Mouse (Mus musculus) adrenal gland, adult 18-20 months (tissue): Measurements from ENCODE around the gene Psmb7. TPM values are rescaled to one million over a fixed set of nuclear protein-coding genes. Genes with fewer than 3 reads are reported as not detected.

Experiments used
- DNase-seq, 2 experiments: peaks; one replicate each; pipeline ENCODE4 v3.0.0; 2021 to 2022; ENCODE audit warnings: low spot score in 2 of 2
- long read RNA-seq, 2 experiments: library from polyadenylated mRNA; stranded (forward); transcript quantifications; one replicate each; pipeline ENCODE4 v2.0.0; 2021
- total RNA-seq, 2 experiments: library from RNA; stranded (reverse); gene quantifications; 1 replicate in 1 of 2; 2 replicates in 1 of 2; pipeline ENCODE4 v1.2.3; 2021

Psmb7 gene
- total RNA-seq: 100 to 1,000 TPM; 278 to 331 TPM
- long read RNA-seq, experiment 1, transcript Psmb7-201 (8 exons, 1,160 nt): major isoform, 20 of 23 reads
- long read RNA-seq, experiment 1, partial matches to known transcripts: 1 of 23 reads
- long read RNA-seq, experiment 1, other reads (novel, unspliced or antisense): 2 of 23 reads
- long read RNA-seq, experiment 2, transcript Psmb7-201 (8 exons, 1,160 nt): major isoform, 95 of 105 reads
- long read RNA-seq, experiment 2, partial matches to known transcripts: 7 of 105 reads
- long read RNA-seq, experiment 2, other reads (novel, unspliced or antisense): 3 of 105 reads

GRCm38 (mm10) chr2:38643625-38644427 is at the start of gene Psmb7:
Psmb7 (minus strand) TSS chr2:38644087.
- DNase-seq: peak; percentile 80 to 84

GRCm38 (mm10) chr2:38691542-38691941 is 47.7 kb upstream of the Psmb7 start:
- DNase-seq: peak in 1 of 2 experiments; percentile 54

- DNase-seq: no peak
Measured at GRCm38 (mm10) chr2:38689881-38690280, 46.0 kb upstream of the Psmb7 start.

- peak in 1 of 2 experiments; percentile 50 for DNase-seq
Measured at GRCm38 (mm10) chr2:38688791-38689520, 45.1 kb upstream of the Psmb7 start.

- DNase-seq: no peak
Measured at GRCm38 (mm10) chr2:38685746-38686145, 41.9 kb upstream of the Psmb7 start.

- DNase-seq: no peak
Measured at GRCm38 (mm10) chr2:38683083-38683482, 39.2 kb upstream of the Psmb7 start.

GRCm38 (mm10) chr2:38682209-38682608 is 38.3 kb upstream of the Psmb7 start:
- DNase-seq: no peak

- DNase-seq: no peak
Measured at GRCm38 (mm10) chr2:38678947-38679346, 35.1 kb upstream of the Psmb7 start.

GRCm38 (mm10) chr2:38675366-38675969 is 31.6 kb upstream of the Psmb7 start:
- no peak for DNase-seq

- no peak for DNase-seq
Measured at GRCm38 (mm10) chr2:38672496-38672895, 28.6 kb upstream of the Psmb7 start.

GRCm38 (mm10) chr2:38668802-38669580 is 25.1 kb upstream of the Psmb7 start:
- no peak for DNase-seq

- peak in 1 of 2 experiments; percentile 39 for DNase-seq
Measured at GRCm38 (mm10) chr2:38661398-38661797, 17.5 kb upstream of the Psmb7 start.

GRCm38 (mm10) chr2:38658338-38658836 is 14.5 kb upstream of the Psmb7 start:
- DNase-seq: peak; percentile 84 to 86

- peak in 1 of 2 experiments; percentile 20 for DNase-seq
Measured at GRCm38 (mm10) chr2:38653694-38654093, 9.8 kb upstream of the Psmb7 start.

- no peak for DNase-seq
Measured at GRCm38 (mm10) chr2:38653293-38653619, 9.4 kb upstream of the Psmb7 start.

- no peak for DNase-seq
Measured at GRCm38 (mm10) chr2:38652565-38653292, 8.8 kb upstream of the Psmb7 start.

- no peak for DNase-seq
Measured at GRCm38 (mm10) chr2:38652098-38652497, 8.2 kb upstream of the Psmb7 start.

- DNase-seq: no peak
Measured at GRCm38 (mm10) chr2:38650340-38650739, 6.5 kb upstream of the Psmb7 start.

- no peak for DNase-seq
Measured at GRCm38 (mm10) chr2:38647661-38648060, 3.8 kb upstream of the Psmb7 start.

GRCm38 (mm10) chr2:38647201-38647606 is 3.3 kb upstream of the Psmb7 start:
- no peak for DNase-seq
